In the genomic region with DNA sequence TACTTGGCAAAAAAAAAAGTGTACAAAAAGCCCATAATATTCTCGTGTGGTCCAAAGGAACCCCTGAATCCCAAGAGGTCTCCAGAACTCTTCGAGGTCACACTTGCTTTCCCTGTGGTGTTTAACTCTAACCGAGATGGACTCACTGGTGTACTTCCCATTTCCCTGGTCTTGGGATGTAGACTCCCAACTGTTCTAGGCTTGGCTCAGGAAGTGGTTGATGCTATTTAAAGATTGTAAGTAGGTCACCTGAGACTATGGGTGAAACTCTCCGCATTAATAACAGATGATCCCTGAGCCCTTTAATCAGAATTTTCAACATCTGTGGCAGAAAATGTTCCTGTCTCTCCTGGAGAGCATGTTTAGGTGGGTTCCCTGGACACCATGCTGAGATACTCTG, we compare ENCODE assay signal across 24 mouse cellular contexts.
"Had no signal": no experiment of that assay in that cellular context is flagged by ENCODE, and none has a peak within 500 bp of the region (broad histone marks: within the 10 kb centered on the region; RNA-seq: fewer than 3 reads in every experiment).

No protein-coding gene starts in this region.

- H3K27ac ChIP-seq: heart, adult 2 months; heart, embryonic 13.5 days; heart, embryonic 15.5 days; hindbrain, embryonic 13.5 days; hindbrain, embryonic 15.5 days; hindbrain, postnatal 0 days; kidney, embryonic 15.5 days; kidney, postnatal 0 days; limb, embryonic 13.5 days; limb, embryonic 15.5 days; liver, embryonic 12.5 days; liver, embryonic 14.5 days had no signal

- DNase-seq: gastrocnemius, postnatal 10 days; gastrocnemius, postnatal 25 days; heart, adult 2 months; heart, postnatal 14 days; heart, postnatal 36 days; kidney, adult 11 months; kidney, adult 2 months; kidney, adult 9 months; kidney, postnatal 14 days; kidney, postnatal 36 days; layer of hippocampus, adult 9-11 months; layer of hippocampus, postnatal 36 days; left cerebral cortex, postnatal 4 days had no signal

- H3K4me3 ChIP-seq: heart, adult 2 months; heart, embryonic 13.5 days; heart, embryonic 15.5 days; hindbrain, embryonic 13.5 days; hindbrain, embryonic 15.5 days; kidney, embryonic 15.5 days; limb, embryonic 13.5 days; limb, embryonic 15.5 days; liver, embryonic 12.5 days had no signal
